ENCODE assay signal across 8 mouse cellular contexts in genomic region chr11:69795983-69796435, GRCm38 (mm10). TPM values are rescaled to one million over a fixed set of nuclear protein-coding genes. Genes with fewer than 3 reads are reported as not detected.
DNase-seq lines count a peak whose midpoint lies in the region; ATAC-seq and TF ChIP-seq lines count a peak whose summit lies in the region.

No protein-coding gene starts in this region.

- no peak overlapping the region for H3K27ac ChIP-seq in heart, embryonic 15.5 days
- no peak overlapping the region for H3K27ac ChIP-seq in ES-E14 (ENCODE audit: insufficient read depth, low read depth, low read length, poor library complexity, severe bottlenecking)
- no peak overlapping the region for H3K27ac ChIP-seq in forebrain, embryonic 16.5 days (ENCODE audit: low read length)
- H3K27ac ChIP-seq in midbrain, embryonic 10.5 days (replicated peaks) = peak overlapping the region; percentile 80

- no peaks in the 10 kb centered on the region for H3K36me3 ChIP-seq in heart, embryonic 15.5 days
- H3K36me3 ChIP-seq in ES-E14 (ENCODE audit: control insufficient read depth, insufficient read depth, low read length, poor library complexity, severe bottlenecking) = no peaks in the 10 kb centered on the region
- H3K36me3 ChIP-seq in forebrain, embryonic 16.5 days (ENCODE audit: control insufficient read depth, insufficient read depth) = no peaks in the 10 kb centered on the region
- no peaks in the 10 kb centered on the region for H3K36me3 ChIP-seq in midbrain, embryonic 10.5 days

- DNase-seq in heart, postnatal 36 days = no peak
- DNase-seq in ES-E14 (ENCODE audit: low read depth, low spot score) = no peak
- no peak for DNase-seq in midbrain, embryonic 10.5 days (ENCODE audit: low spot score)
- no peak for DNase-seq in right cerebral cortex, postnatal 4 days
- no peak for DNase-seq in adrenal gland, postnatal 25 days
- DNase-seq in gastrocnemius, postnatal 10 days = no peak

- peak overlapping the region; percentile 59; the same call in 1 of the 2 replicates for H3K9ac ChIP-seq in heart, embryonic 15.5 days
- H3K9ac ChIP-seq in ES-E14 (ENCODE audit: insufficient read depth, low read depth, low read length, poor library complexity, severe bottlenecking) = no peak overlapping the region
- H3K9ac ChIP-seq in forebrain, embryonic 16.5 days (replicated peaks; ENCODE audit: low read depth, low read length) = no peak overlapping the region

- in situ Hi-C loops in ES-E14 (cut with MboI; ENCODE audit: low sequenced_read_pairs in 2 of 2, unreplicated experiment in 2 of 2) = no loop called here

- H3K4me1 ChIP-seq in heart, embryonic 15.5 days (replicated peaks) = peaks cover 30% of the 10 kb centered on the region
- peaks cover 3 to 8% of the 10 kb centered on the region in 2 experiments; a peak in 2 of 4 replicates for H3K4me1 ChIP-seq in ES-E14 (ENCODE audit: control insufficient read depth in 2 of 2, insufficient read depth in 2 of 2, low read length in 2 of 2, poor library complexity in 1 of 2)
- peaks cover 21% of the 10 kb centered on the region for H3K4me1 ChIP-seq in forebrain, embryonic 16.5 days (replicated peaks; ENCODE audit: control insufficient read depth, insufficient read depth, low read length)
- peaks cover 51% of the 10 kb centered on the region for H3K4me1 ChIP-seq in midbrain, embryonic 10.5 days

- H3K9me3 ChIP-seq in heart, embryonic 15.5 days (replicated peaks) = no peaks in the 10 kb centered on the region
- H3K9me3 ChIP-seq in ES-E14 (ENCODE audit: control insufficient read depth, insufficient read depth, low read depth, low read length) = no peaks in the 10 kb centered on the region
- H3K9me3 ChIP-seq in forebrain, embryonic 16.5 days (ENCODE audit: control insufficient read depth, low read length) = no peaks in the 10 kb centered on the region
- no peaks in the 10 kb centered on the region for H3K9me3 ChIP-seq in midbrain, embryonic 10.5 days (replicated peaks)

- peak overlapping the region; percentile 66 for H3K4me3 ChIP-seq in heart, embryonic 15.5 days
- H3K4me3 ChIP-seq in ES-E14 (ENCODE audit: insufficient read depth in 1 of 2, low read depth in 1 of 2, low read length in 2 of 2, poor library complexity in 1 of 2, severe bottlenecking in 1 of 2) = peak overlapping the region; percentile 74 to 76
- peak overlapping the region; percentile 53 for H3K4me3 ChIP-seq in forebrain, embryonic 16.5 days (replicated peaks; ENCODE audit: low read length)
- H3K4me3 ChIP-seq in midbrain, embryonic 10.5 days = peak overlapping the region; percentile 64

- H3K27me3 ChIP-seq in heart, embryonic 15.5 days = peaks cover 9% of the 10 kb centered on the region
- H3K27me3 ChIP-seq in forebrain, embryonic 16.5 days (replicated peaks; ENCODE audit: control insufficient read depth, insufficient read depth, low read length) = peaks cover 4% of the 10 kb centered on the region; the same call in 1 of the 2 replicates
- peaks cover 80% of the 10 kb centered on the region for H3K27me3 ChIP-seq in midbrain, embryonic 10.5 days (ENCODE audit: low read depth, poor library complexity, severe bottlenecking)

- peak overlapping the region; percentile 96 for H3K4me2 ChIP-seq in heart, embryonic 15.5 days
- H3K4me2 ChIP-seq in forebrain, embryonic 16.5 days (ENCODE audit: low read length) = peak overlapping the region; percentile 87

- intact Hi-C loops in heart, postnatal 36 days (cut with DNase I) = loop anchor here (2.0 kb wide), 1 partner anchor 29 kb away; no protein-coding TSS in a partner anchor

- WGBS in heart, embryonic 15.5 days = 4% methylated on average over 13 of the region's 13 CpGs
- WGBS in forebrain, embryonic 16.5 days = 4% methylated on average over 13 of the region's 13 CpGs
- WGBS in midbrain, embryonic 10.5 days = 4% methylated on average over 13 of the region's 13 CpGs

- no peak for ATAC-seq in heart, embryonic 15.5 days (replicated peaks; ENCODE audit: insufficient number of reproducible peaks, insufficient read depth, low FRiP score, low read depth)
- no peak for ATAC-seq in forebrain, embryonic 16.5 days

TF ChIP-seq in ES-E14, 5 proteins besides CTCF, POLR2A, EP300 and RAD21:
- no peak for TF ChIP-seq ZC3H11A (IDR thresholded peaks at IDR 0.05; ENCODE audit: borderline replicate concordance, low read depth, low read length)
- TF ChIP-seq MAFK (IDR thresholded peaks at IDR 0.05; ENCODE audit: insufficient read depth, low read depth, low read length) = no peak
- TF ChIP-seq HCFC1 (IDR thresholded peaks at IDR 0.05; ENCODE audit: borderline replicate concordance, insufficient read depth, low read length) = no peak
- TF ChIP-seq ZNF384 (IDR thresholded peaks at IDR 0.05; ENCODE audit: low read depth, low read length) = no peak
- no peak for TF ChIP-seq CHD2 (IDR thresholded peaks at IDR 0.05; ENCODE audit: low read depth, low read length)

RNA-seq across cellular contexts. Expression of gene Chrnb1, which starts 0.3 kb away (rescaled TPM):
- polyA plus RNA-seq in heart, embryonic 15.5 days (2015; fragmentation: Nextera tagmentation; extraction: Ambion mirVana) = 5.4 and 7.5 TPM in 2 replicates
- 1 to 10 TPM; 3.6 to 4.3 TPM for total RNA-seq in heart, postnatal 36 days (2021)
- 3.8 and 5.7 TPM in 2 replicates for total RNA-seq in ES-E14 (2012; rRNA removed)
- 1.2 TPM in 2 replicates for polyA plus RNA-seq in forebrain, embryonic 16.5 days (2015; fragmentation: Nextera tagmentation; extraction: Ambion mirVana)
- polyA plus RNA-seq in midbrain, embryonic 10.5 days (2016; fragmentation: Nextera tagmentation; extraction: Ambion mirVana) = 1.1 TPM in 2 replicates
- total RNA-seq in adrenal gland, postnatal 25 days (2021) = 1.8 and 2.4 TPM in 2 replicates
- total RNA-seq in gastrocnemius, postnatal 10 days (2021) = 100 to 1,000 TPM; 105 to 124 TPM

RNA-seq across cellular contexts. Expression of gene Fgf11, which starts 5.6 kb away (rescaled TPM):
- 1.8 and 2.9 TPM in 2 replicates for polyA plus RNA-seq in heart, embryonic 15.5 days (2015; fragmentation: Nextera tagmentation; extraction: Ambion mirVana)
- 1 to 10 TPM; 2.4 to 3.0 TPM for total RNA-seq in heart, postnatal 36 days (2021)
- total RNA-seq in ES-E14 (2012; rRNA removed) = 0.31 and 0.42 TPM in 2 replicates
- 5.2 and 5.9 TPM in 2 replicates for polyA plus RNA-seq in forebrain, embryonic 16.5 days (2015; fragmentation: Nextera tagmentation; extraction: Ambion mirVana)
- polyA plus RNA-seq in midbrain, embryonic 10.5 days (2016; fragmentation: Nextera tagmentation; extraction: Ambion mirVana) = 1.0 and 1.4 TPM in 2 replicates
- total RNA-seq in adrenal gland, postnatal 25 days (2021) = 3.6 and 3.9 TPM in 2 replicates
- total RNA-seq in gastrocnemius, postnatal 10 days (2021) = 10 to 100 TPM; 10.5 to 12.2 TPM

RNA-seq across cellular contexts. Expression of gene Tmem102, which starts 9.4 kb away (rescaled TPM):
- 1.1 and 2.6 TPM in 2 replicates for polyA plus RNA-seq in heart, embryonic 15.5 days (2015; fragmentation: Nextera tagmentation; extraction: Ambion mirVana)
- under 1 TPM; 0.41 to 0.56 TPM for total RNA-seq in heart, postnatal 36 days (2021)
- 1.3 and 1.8 TPM in 2 replicates for total RNA-seq in ES-E14 (2012; rRNA removed)
- polyA plus RNA-seq in forebrain, embryonic 16.5 days (2015; fragmentation: Nextera tagmentation; extraction: Ambion mirVana) = 0.45 and 0.77 TPM in 2 replicates
- polyA plus RNA-seq in midbrain, embryonic 10.5 days (2016; fragmentation: Nextera tagmentation; extraction: Ambion mirVana) = 0.90 and 0.99 TPM in 2 replicates
- total RNA-seq in adrenal gland, postnatal 25 days (2021) = not detected in 2 replicates
- total RNA-seq in gastrocnemius, postnatal 10 days (2021) = not detected

RNA-seq across cellular contexts. Expression of gene Gm39566, which starts 19.1 kb away (rescaled TPM):
- not detected in 2 replicates for polyA plus RNA-seq in heart, embryonic 15.5 days (2015; fragmentation: Nextera tagmentation; extraction: Ambion mirVana)
- not detected for total RNA-seq in heart, postnatal 36 days (2021)
- total RNA-seq in ES-E14 (2012; rRNA removed) = not detected in 2 replicates
- polyA plus RNA-seq in forebrain, embryonic 16.5 days (2015; fragmentation: Nextera tagmentation; extraction: Ambion mirVana) = not detected in 2 replicates
- not detected in 2 replicates for polyA plus RNA-seq in midbrain, embryonic 10.5 days (2016; fragmentation: Nextera tagmentation; extraction: Ambion mirVana)
- not detected in 2 replicates for total RNA-seq in adrenal gland, postnatal 25 days (2021)
- total RNA-seq in gastrocnemius, postnatal 10 days (2021) = not detected

RNA-seq across cellular contexts. Expression of gene Spem2, which starts 22.3 kb away (rescaled TPM):
- polyA plus RNA-seq in heart, embryonic 15.5 days (2015; fragmentation: Nextera tagmentation; extraction: Ambion mirVana) = not detected in 2 replicates
- not detected for total RNA-seq in heart, postnatal 36 days (2021)
- not detected in 2 replicates for total RNA-seq in ES-E14 (2012; rRNA removed)
- not detected in 2 replicates for polyA plus RNA-seq in forebrain, embryonic 16.5 days (2015; fragmentation: Nextera tagmentation; extraction: Ambion mirVana)
- not detected in 2 replicates for polyA plus RNA-seq in midbrain, embryonic 10.5 days (2016; fragmentation: Nextera tagmentation; extraction: Ambion mirVana)
- total RNA-seq in adrenal gland, postnatal 25 days (2021) = not detected in 2 replicates
- not detected for total RNA-seq in gastrocnemius, postnatal 10 days (2021)

Comparison
In these comparisons a context has a peak if more than half of its experiments do, and no peak if none do; other contexts are left out.
1. RNA of gene Chrnb1, which starts 0.3 kb away (total RNA-seq): 105 to 124 TPM in gastrocnemius, postnatal 10 days; 3.6 to 4.3 TPM in heart, postnatal 36 days, 3.8 to 5.7 TPM in ES-E14 and 1.8 to 2.4 TPM in adrenal gland, postnatal 25 days; every median in the first group is over 10 times any median in the second.
2. Peak in every context shown above with its lines, with median percentiles within 50 percentile points of each other: H3K4me3 ChIP-seq.